Mouse (Mus musculus) neural tube, embryonic 14.5 days (tissue): Measurements from ENCODE around the gene Rab25. TPM values are rescaled to one million over a fixed set of nuclear protein-coding genes. Genes with fewer than 3 reads are reported as not detected.

Experiments
- microRNA counts: library from miRNA; unstranded; fragments of <30 nt; microRNA quantifications from one replicate; lab custom pipeline; 2016
- microRNA-seq: library from miRNA; unstranded; fragments of <30 nt; microRNA quantifications from one replicate; pipeline ENCODE4, GENCODE M21; 2016
- polyA plus RNA-seq: library from polyadenylated mRNA; unstranded; fragments of >200 nt; fragmentation: Nextera tagmentation; extraction: Ambion mirVana; gene quantifications from 2 replicates; pipeline ENCODE4 v1.2.1, GENCODE M21; 2014

Rab25 gene
- polyA plus RNA-seq, 1 experiment from 2014 or later: not detected

MicroRNA genes within 50 kb of the gene (microRNA counts, 519-probe panel; counts per million panel counts)
- microRNA mmu-miR-1905 (lab: Ali Mortazavi, UCI): not detected

Small RNA genes within 50 kb of the gene (microRNA-seq; reads per million reads assigned to microRNA genes)
- not detected for gene Mir1905

Other genes with a start within 250 kb of the Rab25 start
- gene Glmp, start 223.3 kb downstream of the Rab25 start, polyA plus RNA-seq: 65.0 and 76.4 TPM in 2 replicates
- 0.90 and 0.99 TPM in 2 replicates for gene Tmem79, start 212.2 kb downstream of the Rab25 start, polyA plus RNA-seq
- 47.6 and 49.0 TPM in 2 replicates for gene Smg5, start 212.0 kb downstream of the Rab25 start, polyA plus RNA-seq
- 0.35 and 1.6 TPM in 2 replicates for gene Paqr6, start 183.7 kb downstream of the Rab25 start, polyA plus RNA-seq
- 0.28 TPM in 1 of 2 replicates, not detected in the other for gene Bglap3, start 175.6 kb downstream of the Rab25 start, polyA plus RNA-seq
- gene Bglap2, start 169.6 kb downstream of the Rab25 start, polyA plus RNA-seq: not detected in 2 replicates
- gene Bglap, start 163.8 kb downstream of the Rab25 start, polyA plus RNA-seq: not detected in 2 replicates
- 19.3 and 22.2 TPM in 2 replicates for gene Pmf1, start 138.0 kb downstream of the Rab25 start, polyA plus RNA-seq
- gene Slc25a44, start 123.2 kb downstream of the Rab25 start, polyA plus RNA-seq: 40.8 and 42.5 TPM in 2 replicates
- 20.8 and 21.5 TPM in 2 replicates for gene Sema4a, start 87.1 kb downstream of the Rab25 start, polyA plus RNA-seq
- gene Lmna, start 38.3 kb downstream of the Rab25 start, polyA plus RNA-seq: 41.0 and 41.4 TPM in 2 replicates
- 34.0 and 35.3 TPM in 2 replicates for gene Mex3a, start 15.9 kb downstream of the Rab25 start, polyA plus RNA-seq
- 97.0 and 106 TPM in 2 replicates for gene Lamtor2, start 4.8 kb upstream of the Rab25 start, polyA plus RNA-seq
- 43.5 and 44.1 TPM in 2 replicates for gene Ubqln4, start 5.5 kb upstream of the Rab25 start, polyA plus RNA-seq
- 127 and 143 TPM in 2 replicates for gene Ssr2, start 27.6 kb upstream of the Rab25 start, polyA plus RNA-seq
- gene Arhgef2, start 57.7 kb upstream of the Rab25 start, polyA plus RNA-seq: 137 and 145 TPM in 2 replicates
- gene Rxfp4, start 104.8 kb upstream of the Rab25 start, polyA plus RNA-seq: not detected in 2 replicates
- 86.4 and 97.4 TPM in 2 replicates for gene Khdc4, start 137.5 kb upstream of the Rab25 start, polyA plus RNA-seq
- gene Rit1, start 168.5 kb upstream of the Rab25 start, polyA plus RNA-seq: 60.1 and 62.1 TPM in 2 replicates
- gene Syt11, start 226.9 kb upstream of the Rab25 start, polyA plus RNA-seq: 211 and 255 TPM in 2 replicates